Mouse (Mus musculus) skeletal muscle tissue, adult 2 months (tissue): ENCODE measurements around the gene Hbb-bh2.
"Not testable (repeated sequence)": the region's sequence is repeated elsewhere in the genome, so short reads cannot be mapped to it uniquely, and the experiment has no call there.

Experiments
- DNase-seq: peaks from one replicate; pipeline ENCODE4 v3.0.0-alpha.2; 2012; ENCODE audit warnings: low read depth, low spot score

Gene Hbb-bh2

DNA sequence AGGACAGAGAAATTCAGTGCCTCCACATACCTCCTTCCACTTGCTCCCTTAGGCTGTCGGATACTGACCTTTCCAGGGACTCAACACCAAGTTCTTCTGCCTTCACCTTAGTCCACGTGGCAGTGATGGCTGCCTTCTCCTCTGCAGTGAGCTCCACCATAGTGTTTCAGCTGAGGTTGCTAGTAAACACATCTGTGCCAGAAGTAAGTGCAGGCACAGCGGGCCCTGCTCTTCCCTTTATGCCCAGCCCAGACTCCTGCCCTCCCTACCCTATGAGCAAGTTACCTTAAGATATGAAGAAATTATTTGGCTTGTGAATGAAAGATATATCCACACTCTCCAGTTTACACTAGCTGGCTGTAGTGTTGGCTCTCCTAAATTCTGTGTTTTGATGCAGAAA is at the start of gene Hbb-bh2:
Gene Hbb-bh2 (minus strand): TSS at position 253 of the 400 bp plus-strand sequence.
- no peak for DNase-seq

DNA sequence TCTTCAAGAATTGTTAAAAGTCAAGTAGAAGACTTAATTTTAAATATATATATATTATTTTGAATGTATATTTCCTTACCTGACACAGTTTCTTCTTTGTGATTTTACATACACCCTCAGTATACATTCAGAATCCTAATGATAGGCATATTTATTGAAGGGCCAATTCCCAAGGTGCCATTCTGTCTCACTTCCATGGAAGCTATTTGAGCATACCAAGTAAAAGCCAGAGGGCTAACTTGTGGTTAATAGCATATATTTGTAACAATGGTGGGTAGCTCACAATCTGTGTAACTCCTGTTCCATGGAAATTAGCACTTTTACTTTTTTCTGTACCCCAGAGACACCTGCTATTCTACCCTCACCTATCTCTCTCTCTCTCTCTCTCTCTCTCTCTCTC is 45.8 kb upstream of the Hbb-bh2 start, which contains the start of gene Olfr66:
Gene Olfr66 (minus strand): TSS at position 101 of the 400 bp plus-strand sequence.
- DNase-seq: no peak

DNA sequence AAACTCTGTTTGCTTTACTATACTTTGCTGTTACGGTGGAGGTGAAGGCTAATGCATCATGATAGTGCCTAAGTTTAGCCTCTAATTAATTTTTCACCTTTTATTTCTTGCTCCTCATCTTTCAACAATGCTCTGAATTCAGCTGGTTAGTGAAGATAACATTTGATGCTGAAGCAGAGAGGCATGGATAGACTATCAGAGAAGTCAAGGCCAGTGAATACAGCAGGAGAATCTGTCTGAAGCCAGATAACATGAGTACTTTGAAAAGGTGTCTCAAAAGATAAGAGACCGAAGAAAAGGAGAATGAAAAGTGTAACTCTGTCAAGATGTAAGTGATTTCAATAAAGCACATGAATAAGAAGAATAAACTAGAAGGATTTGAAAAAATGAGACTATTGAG is 36.8 kb upstream of the Hbb-bh2 start:
- DNase-seq: no peak

DNA sequence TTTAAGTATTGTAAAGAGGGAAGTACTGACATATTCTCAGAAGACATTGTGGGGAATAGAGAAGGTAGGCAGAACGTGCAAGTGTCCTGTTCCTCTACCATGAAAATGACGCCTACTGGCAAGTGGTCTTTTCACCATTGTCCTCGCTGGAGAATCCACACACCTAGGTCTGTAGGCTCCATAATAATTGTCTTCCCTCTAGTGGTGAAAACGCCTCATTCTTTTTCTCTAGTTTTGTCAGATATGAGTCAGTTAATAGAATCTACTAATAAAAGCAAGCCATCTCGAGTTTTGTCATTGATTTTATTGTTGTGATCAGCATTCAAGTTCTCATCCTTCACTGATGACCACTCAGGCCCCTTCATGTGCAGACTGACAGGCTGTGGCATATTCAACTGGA is 34.1 kb upstream of the Hbb-bh2 start:
- DNase-seq: no peak

DNA sequence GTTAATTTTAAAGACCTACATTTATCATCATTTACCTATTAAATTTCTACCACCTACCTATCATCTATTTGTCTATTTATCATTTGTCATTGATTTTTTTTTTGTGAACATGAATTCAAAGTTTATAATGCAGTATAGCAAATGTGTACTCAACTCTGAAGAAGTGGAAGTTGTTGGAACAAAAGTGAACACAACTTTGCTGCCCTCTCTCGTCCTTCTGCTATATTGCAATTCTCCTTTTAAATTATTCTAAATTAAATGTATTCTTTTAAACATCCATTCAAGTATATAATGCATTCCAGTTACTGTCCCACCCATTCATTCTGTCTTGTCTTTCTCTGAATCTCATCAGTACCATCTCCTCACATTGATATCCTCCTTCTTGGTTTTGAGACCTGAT is 32.7 kb upstream of the Hbb-bh2 start:
- DNase-seq: no peak

DNA sequence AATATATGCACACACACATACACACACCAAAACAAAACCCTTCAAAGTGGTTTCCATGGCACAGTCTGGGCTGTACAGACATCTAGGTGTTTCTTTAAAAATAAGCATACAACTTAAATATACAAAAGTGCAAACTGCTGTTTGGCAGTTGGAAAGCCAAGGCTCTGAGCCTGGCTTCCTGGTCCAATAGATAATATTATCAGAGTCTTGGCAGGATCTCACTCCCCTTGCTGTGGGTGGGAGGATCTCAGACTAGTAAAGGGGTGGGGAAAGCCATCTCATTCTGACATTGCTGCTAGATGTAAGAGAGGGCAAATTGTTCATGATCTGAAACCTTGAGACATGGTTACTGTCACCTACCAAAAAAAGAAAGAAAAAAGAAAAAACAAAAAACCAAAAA is 30.3 kb upstream of the Hbb-bh2 start:
- peak; percentile 20 for DNase-seq

DNA sequence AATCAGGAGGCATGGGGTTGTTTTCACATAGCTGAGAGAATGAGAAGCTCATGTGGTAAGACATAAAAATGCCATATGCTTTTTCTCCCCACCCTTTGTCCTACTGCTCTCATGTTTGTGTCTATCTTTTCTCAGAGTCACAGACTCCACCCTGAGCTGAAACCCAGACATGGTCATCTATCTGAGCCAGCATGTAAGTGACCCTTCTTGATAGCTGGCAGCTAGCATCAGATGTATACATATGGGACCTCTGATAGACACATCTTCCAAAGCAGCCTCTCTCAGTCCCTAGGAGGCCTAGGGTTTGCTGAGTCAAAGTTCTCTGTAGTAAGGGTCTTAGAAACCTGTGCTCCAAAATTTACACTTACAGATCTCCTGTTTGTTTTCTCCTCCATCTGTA is 25.4 kb upstream of the Hbb-bh2 start:
- peak; percentile 27 for DNase-seq

DNA sequence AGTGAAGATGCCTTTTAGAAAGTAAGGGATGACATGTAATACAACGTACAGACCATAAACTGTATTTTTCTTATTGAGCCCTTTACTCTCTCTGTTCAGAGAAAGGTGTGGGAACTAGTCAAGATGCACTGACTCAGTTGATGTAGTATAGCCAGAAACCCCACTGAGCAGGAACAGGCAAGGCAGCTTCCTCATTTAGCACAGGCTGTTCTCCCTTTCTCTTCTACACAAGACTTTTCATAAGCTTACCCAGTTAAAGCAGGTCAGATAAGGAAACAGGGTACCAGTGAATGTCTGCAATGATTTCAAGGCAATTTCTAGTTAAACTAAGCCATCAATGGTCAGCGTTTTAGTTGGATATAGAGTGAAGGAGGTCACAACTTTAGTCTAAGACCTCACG is 21.2 kb upstream of the Hbb-bh2 start:
- DNase-seq: no peak

DNA sequence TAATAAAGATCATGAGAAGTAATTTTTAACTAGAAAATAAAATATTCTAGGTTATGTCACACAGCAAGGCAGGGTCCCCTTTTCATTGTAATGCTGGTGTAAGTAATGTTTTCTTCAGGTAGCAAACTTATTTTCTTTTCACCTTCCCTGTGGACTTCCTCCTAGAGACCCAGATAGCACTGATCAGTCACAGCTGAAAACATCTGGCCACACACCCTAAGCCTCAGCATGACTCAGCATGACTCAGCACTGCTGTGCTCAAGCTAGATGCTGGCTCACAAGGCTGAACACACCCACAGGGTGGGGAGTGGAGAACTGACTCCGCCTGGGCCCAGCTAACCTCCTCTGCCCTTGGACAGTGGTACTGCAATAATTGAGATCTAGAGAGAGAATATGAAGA is 20.5 kb upstream of the Hbb-bh2 start:
- DNase-seq: peak; percentile 64

DNA sequence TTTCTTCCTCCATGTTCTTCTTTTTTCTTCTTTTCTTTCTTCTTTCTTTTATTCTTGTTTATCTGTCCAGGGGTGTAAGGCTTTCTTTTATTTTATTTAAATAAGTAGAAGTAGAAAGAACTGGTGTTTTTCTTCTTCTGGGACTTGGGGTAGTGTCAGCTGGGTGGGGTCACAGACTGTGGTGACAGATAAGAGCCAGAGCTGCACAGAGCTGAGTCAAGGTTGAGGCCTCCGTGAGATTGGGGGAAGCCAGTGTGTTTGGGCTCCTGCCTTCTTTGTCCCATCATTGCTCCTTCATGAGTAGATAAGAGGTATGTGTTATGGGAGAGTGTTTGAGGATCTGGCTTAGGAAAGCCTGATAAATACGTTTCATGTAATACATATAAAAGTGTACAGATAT is 18.8 kb upstream of the Hbb-bh2 start:
- peak; percentile 22 for DNase-seq

DNA sequence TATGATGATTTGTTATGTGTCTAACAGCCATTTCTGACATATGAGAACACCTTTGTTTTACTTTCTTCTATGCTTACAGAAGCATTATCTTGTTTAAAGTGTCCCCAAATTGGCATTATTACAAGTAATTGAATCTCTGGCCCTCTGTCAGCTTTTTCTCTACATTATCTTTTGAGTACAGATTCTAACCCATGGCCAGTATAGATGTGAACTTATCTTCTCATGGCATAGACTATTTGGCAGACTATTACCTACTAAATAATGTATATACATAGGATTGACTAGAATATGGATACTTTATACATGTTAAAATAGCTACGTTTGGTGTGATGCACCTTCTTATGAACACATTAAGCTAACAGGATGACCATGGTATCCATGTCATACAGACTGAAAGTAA is 14.3 kb upstream of the Hbb-bh2 start:
- no peak for DNase-seq

DNA sequence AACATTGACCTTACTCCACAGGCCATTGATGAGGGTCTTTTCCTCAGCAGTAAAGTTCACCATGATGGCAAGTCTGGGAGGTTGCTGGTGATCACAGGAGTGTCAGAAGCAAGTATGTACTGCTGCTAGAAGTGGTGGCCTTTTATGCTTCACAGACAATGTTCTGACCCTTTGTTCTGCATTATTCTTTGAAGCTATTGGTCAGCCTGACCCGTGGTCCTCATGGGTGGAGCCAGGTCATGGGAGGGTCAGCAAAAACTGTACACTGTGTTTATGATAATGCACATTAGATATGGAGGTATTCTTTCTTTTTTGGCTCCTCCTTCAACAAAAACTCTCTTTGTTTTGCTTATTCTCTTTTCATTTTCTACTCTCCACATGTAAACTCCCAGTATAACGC is 12.8 kb upstream of the Hbb-bh2 start, which contains the start of gene Hbb-y:
Gene Hbb-y (minus strand): TSS at position 127 of the 400 bp plus-strand sequence.
- no peak for DNase-seq

DNA sequence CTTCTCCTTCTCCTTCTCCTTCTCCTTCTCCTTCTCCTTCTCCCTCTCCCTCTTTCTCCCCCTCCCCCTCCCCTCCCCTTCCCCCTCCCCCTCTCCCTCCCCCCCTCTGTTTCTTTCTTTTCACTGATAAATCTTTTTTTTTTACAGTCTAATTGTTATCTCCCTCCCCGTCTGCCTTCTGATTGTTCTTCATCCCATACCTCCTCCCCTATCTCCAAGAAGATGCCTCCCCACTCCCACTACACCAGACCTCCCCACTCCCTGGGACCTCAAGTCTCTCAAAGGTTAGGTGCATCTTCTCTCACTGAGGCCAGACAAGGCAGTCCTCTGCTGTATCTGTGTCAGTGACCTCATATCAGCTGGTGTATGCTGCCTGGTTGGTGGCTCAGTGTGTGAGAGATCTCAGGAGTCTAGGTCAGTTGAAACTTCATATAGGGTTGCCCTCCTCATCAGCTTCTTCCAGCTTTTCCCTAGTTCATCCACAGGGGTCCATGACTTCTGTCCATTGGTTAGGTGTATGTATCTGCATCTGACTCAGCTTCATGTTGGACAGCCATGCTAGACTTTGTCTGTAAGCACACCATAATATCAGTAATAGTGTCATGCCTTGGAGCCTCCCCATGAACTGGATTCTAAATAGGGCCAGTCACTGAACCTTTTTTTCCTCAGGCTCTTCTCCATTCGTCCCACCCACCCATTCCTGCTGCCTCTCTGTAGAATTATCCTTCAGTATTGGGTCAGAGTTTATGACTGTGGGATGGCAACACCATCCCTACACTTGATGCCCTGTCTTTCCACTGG is 4.4 kb upstream of the Hbb-bh2 start:
- DNase-seq: no peak

DNA sequence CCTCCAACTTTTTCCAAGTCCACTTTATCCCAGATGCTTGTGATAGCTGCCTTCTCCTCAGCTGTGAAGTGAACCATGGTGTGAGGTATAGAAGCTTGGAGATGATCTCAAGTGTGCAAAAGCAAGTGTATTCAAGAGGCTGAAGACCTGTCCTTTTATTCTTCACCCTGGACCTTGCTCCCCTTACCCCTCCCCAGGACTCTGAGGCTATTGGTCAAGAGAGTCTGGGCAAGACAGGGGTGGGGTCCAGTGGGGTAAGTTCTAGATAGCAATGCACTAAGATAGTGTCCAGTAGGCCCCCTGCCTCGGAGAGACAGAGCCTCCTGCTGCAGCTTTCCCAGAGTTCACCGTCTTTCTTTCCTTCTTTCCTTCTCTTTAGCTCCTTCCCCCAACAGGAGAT is 2.7 kb upstream of the Hbb-bh2 start, which contains the start of gene Hbb-bh1:
Gene Hbb-bh1 (minus strand): TSS at position 131 of the 400 bp plus-strand sequence.
- DNase-seq: no peak

DNA sequence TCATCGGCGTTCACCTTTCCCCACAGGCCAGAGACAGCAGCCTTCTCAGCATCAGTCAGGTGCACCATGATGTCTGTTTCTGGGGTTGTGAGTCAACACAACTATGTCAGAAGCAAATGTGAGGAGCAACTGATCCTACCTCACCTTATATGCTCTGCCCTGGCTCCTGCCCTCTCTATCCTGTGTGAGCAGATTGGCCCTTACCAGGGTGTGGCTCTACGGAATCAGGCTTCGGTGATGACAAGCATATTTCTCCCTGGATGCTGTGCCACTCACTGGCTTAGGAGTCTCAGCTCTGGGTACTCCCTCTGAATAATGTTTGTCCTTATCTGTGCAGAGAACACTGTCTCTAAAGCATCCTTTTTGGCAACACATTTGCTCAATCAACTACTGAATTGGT is 12.5 kb downstream of the Hbb-bh2 start, which contains the start of gene Hbb-bs:
Gene Hbb-bs (minus strand): TSS at position 289 of the 400 bp plus-strand sequence.
- DNase-seq: peak; percentile 39

DNA sequence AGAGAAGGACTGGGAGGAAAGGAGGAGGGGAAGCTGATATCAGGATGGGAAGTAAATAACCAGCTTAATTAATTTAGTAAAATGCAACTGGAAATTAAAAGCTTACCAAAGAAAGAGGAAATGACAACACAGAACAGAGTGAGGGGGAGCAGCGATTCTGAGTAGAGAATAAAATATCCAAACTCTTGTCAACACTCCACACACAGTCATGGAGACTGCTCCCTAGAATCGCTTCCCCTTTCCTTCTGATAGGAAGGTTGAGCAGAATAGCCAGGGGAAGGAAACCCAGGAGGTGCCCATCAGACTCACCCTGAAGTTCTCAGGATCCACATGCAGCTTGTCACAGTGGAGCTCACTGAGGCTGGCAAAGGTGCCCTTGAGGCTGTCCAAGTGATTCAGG is 13.2 kb downstream of the Hbb-bh2 start:
- not testable (repeated sequence) for DNase-seq

DNA sequence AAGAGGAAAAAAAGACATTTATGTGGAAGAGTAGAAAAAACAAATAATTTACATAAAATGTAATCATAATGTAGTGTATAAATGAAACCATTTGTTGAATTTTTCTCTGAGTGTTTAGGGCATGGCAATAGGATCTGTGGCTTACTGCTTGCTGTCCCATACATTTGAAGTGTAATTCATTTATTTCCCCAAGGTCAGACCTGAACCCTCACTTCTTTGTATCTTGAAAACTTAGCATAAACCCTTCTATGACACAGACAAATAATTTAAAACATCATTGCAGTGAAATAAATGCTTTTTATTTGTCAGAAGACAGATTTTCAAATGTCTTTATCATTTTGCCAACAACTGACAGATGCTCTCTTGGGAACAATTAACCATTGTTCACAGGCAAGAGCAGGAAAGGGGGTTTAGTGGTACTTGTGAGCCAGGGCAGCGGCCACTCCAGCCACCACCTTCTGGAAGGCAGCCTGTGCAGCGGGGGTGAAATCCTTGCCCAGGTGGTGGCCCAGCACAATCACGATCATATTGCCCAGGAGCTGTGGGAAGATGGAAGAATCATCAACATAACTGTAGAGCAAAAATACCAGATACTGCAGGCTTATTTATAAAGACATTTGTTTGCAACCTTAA is 13.9 kb downstream of the Hbb-bh2 start:
- DNase-seq: no peak

DNA sequence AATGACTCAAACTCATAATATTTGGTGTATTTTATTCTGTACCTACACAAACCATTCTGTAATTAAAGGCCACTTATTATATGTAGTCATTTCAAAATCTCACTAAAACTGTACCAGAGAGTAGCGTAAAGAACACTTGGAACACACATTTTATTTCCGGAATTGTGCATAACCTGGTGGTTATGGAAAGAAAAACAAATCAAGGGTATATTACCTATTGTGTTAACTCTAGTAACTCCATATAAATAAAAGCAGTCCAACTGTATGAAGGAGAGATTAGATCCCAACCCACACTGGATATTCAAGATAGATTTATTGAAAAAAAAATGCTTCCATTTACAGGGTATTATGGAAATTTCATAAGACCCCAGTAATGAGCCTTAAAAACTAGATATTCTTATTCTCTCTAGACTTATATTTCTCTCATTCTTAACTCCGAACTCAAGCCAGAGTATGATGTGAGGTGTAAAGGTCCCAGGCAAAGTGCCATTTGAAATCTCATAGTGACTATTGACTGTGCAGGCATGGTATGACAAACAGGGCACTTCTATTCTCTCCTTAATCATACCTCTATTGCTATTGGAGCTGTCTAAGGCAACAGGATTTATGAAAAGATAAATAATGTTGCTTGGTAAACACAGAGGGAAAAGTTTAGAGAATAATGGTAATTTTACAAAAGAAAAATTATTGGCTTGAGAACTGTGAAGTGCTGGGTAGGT is 14.6 kb downstream of the Hbb-bh2 start:
- no peak for DNase-seq

DNA sequence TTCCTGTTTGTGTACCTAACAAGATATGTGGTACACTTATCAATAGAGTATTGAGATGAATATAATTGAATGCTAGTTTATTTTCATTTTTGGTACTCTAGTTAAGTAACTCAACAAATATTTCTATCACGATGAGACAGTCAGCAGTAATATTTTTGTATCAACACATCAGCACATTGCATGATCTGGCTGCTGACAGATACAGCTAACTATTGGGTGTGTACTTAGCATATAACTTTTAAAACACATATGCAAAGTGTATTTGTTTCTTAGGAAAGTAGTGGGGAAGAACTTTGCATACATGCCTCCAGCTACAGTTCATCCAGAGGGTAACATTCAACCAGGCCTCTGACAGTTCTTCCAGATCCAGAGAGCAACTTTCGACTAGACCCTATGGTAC is 15.7 kb downstream of the Hbb-bh2 start:
- no peak for DNase-seq

DNA sequence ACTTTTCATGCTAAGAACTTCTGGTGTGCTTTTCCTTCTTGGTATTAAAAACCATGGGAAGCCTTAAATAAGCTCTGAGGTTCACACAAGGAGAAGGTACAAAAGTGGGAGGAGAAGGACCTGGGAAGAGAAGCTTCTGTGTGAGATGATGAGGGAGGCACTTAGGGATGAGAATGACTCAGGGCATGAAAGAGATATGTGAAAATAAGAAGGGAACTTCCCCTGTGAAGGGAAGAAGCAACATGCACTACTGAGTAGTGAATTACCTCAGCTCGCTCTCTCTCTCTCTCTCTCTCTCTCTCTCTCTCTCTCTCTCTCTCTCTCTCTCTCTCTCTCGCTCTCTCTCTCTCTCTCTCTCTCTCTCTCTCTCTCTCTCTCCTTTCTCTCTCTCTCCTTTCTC is 25.2 kb downstream of the Hbb-bh2 start:
- DNase-seq: not testable (repeated sequence)

DNA sequence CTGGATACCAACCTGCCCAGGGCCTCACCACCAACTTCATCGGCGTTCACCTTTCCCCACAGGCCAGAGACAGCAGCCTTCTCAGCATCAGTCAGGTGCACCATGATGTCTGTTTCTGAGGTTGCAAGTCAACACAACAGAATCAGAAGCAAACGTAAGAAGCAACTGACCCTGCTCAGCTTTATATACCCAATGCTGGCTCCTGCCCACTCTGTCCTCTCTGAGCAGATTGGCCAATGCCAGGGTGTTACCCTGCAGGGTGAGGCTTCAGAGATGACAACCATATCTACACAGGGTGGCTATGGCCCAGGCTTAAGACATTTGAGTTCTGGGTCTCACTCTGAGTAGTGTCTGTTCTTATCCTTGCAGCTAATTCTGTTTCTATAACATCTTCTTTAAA is 26.6 kb downstream of the Hbb-bh2 start, which contains the start of gene Hbb-bt:
Gene Hbb-bt (minus strand): TSS at position 231 of the 400 bp plus-strand sequence.
- DNase-seq: peak; percentile 27

DNA sequence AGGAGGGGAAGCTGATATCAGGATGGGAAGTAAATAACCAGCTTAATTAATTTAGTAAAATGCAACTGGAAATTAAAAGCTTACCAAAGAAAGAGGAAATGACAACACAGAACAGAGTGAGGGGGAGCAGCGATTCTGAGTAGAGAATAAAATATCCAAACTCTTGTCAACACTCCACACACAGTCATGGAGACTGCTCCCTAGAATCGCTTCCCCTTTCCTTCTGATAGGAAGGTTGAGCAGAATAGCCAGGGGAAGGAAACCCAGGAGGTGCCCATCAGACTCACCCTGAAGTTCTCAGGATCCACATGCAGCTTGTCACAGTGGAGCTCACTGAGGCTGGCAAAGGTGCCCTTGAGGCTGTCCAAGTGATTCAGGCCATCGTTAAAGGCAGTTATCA is 27.2 kb downstream of the Hbb-bh2 start:
- not testable (repeated sequence) for DNase-seq
